Mouse (Mus musculus): ENCODE measurements around the gene Arhgef12. TPM values are rescaled to one million over a fixed set of nuclear protein-coding genes. Genes with fewer than 3 reads are reported as not detected.

Arhgef12 gene
- polyA plus RNA-seq, 1 experiment from 2014 or later, result 22.1 TPM

GRCm38 (mm10) chr9:43115431-43116133 lies 8.5 kb upstream of the Arhgef12 start:
- 11% methylated on average over 12 of the region's 12 CpGs for WGBS

GRCm38 (mm10) chr9:43114833-43115232 lies 7.8 kb upstream of the Arhgef12 start:
- H3K36me3 ChIP-seq (ENCODE audit: control insufficient read depth, insufficient read depth, low read length), result no peaks in the 10 kb centered on the region
- H3K9me3 ChIP-seq (replicated peaks; ENCODE audit: control insufficient read depth, low read length, poor library complexity, severe bottlenecking), result no peaks in the 10 kb centered on the region
- WGBS, result 93% methylated on average over 4 of the region's 4 CpGs
- no peak overlapping the region for H3K27ac ChIP-seq (ENCODE audit: low read length)
- peaks cover 12% of the 10 kb centered on the region for H3K4me1 ChIP-seq (ENCODE audit: control insufficient read depth, insufficient read depth, low read length)
- no peak overlapping the region for H3K4me2 ChIP-seq (ENCODE audit: low read length)
- no peaks in the 10 kb centered on the region for H3K27me3 ChIP-seq (ENCODE audit: control insufficient read depth, insufficient read depth, low read depth, low read length)
- no peak overlapping the region for H3K9ac ChIP-seq (ENCODE audit: low read depth, low read length)
- H3K4me3 ChIP-seq (ENCODE audit: low read depth, low read length), result no peak overlapping the region
- no peak for ATAC-seq

More at GRCm38 (mm10) chr9:43115431-43116133, 8.5 kb upstream of the Arhgef12 start:
- peak overlapping the region; percentile 76 for H3K4me3 ChIP-seq (ENCODE audit: low read depth, low read length)
- H3K27me3 ChIP-seq (ENCODE audit: control insufficient read depth, insufficient read depth, low read depth, low read length), result no peaks in the 10 kb centered on the region
- peak overlapping the region; percentile 74 for H3K4me2 ChIP-seq (ENCODE audit: low read length)
- H3K36me3 ChIP-seq (ENCODE audit: control insufficient read depth, insufficient read depth, low read length), result no peaks in the 10 kb centered on the region
- no peaks in the 10 kb centered on the region for H3K9me3 ChIP-seq (replicated peaks; ENCODE audit: control insufficient read depth, low read length, poor library complexity, severe bottlenecking)
- peak overlapping the region; percentile 69 for H3K27ac ChIP-seq (ENCODE audit: low read length)
- peaks cover 12% of the 10 kb centered on the region for H3K4me1 ChIP-seq (ENCODE audit: control insufficient read depth, insufficient read depth, low read length)
- no peak for ATAC-seq
- peak overlapping the region; percentile 92 for H3K9ac ChIP-seq (ENCODE audit: low read depth, low read length)

- Histone ChIP-seq H3K4me3 (ENCODE audit: low read depth, low read length) (no peak overlapping the region), H3K9me3 (replicated peaks; ENCODE audit: control insufficient read depth, low read length, poor library complexity, severe bottlenecking) (no peaks in the 10 kb centered on the region), H3K27ac (ENCODE audit: low read length) (no peak overlapping the region), H3K4me1 (ENCODE audit: control insufficient read depth, insufficient read depth, low read length) (peaks cover 5% of the 10 kb centered on the region), H3K4me2 (ENCODE audit: low read length) (no peak overlapping the region), H3K9ac (ENCODE audit: low read depth, low read length) (no peak overlapping the region), H3K27me3 (ENCODE audit: control insufficient read depth, insufficient read depth, low read depth, low read length) (no peaks in the 10 kb centered on the region), H3K36me3 (ENCODE audit: control insufficient read depth, insufficient read depth, low read length) (no peaks in the 10 kb centered on the region)
- WGBS, result 83% methylated on average over 8 of the region's 8 CpGs
- ATAC-seq, result no peak
Observed at GRCm38 (mm10) chr9:43110286-43110980, 3.4 kb upstream of the Arhgef12 start.

- Histone ChIP-seq H3K4me1 (ENCODE audit: control insufficient read depth, insufficient read depth, low read length) (peaks cover 8% of the 10 kb centered on the region), H3K9ac (ENCODE audit: low read depth, low read length) (no peak overlapping the region), H3K27ac (ENCODE audit: low read length) (no peak overlapping the region), H3K4me2 (ENCODE audit: low read length) (no peak overlapping the region), H3K9me3 (replicated peaks; ENCODE audit: control insufficient read depth, low read length, poor library complexity, severe bottlenecking) (no peaks in the 10 kb centered on the region), H3K4me3 (ENCODE audit: low read depth, low read length) (no peak overlapping the region), H3K27me3 (ENCODE audit: control insufficient read depth, insufficient read depth, low read depth, low read length) (no peaks in the 10 kb centered on the region), H3K36me3 (ENCODE audit: control insufficient read depth, insufficient read depth, low read length) (no peaks in the 10 kb centered on the region)
- ATAC-seq, result no peak
- WGBS, result 85% methylated on average over 7 of the region's 7 CpGs
Observed at GRCm38 (mm10) chr9:43109125-43109524, 2.1 kb upstream of the Arhgef12 start.

GRCm38 (mm10) chr9:43108721-43109120 lies 1.7 kb upstream of the Arhgef12 start:
- no peak for ATAC-seq
- WGBS, result 82% methylated on average over 3 of the region's 3 CpGs
- H3K27me3 ChIP-seq (ENCODE audit: control insufficient read depth, insufficient read depth, low read depth, low read length), result no peaks in the 10 kb centered on the region
- H3K9ac ChIP-seq (ENCODE audit: low read depth, low read length), result no peak overlapping the region
- no peaks in the 10 kb centered on the region for H3K9me3 ChIP-seq (replicated peaks; ENCODE audit: control insufficient read depth, low read length, poor library complexity, severe bottlenecking)
- no peak overlapping the region for H3K27ac ChIP-seq (ENCODE audit: low read length)
- peaks cover 12% of the 10 kb centered on the region for H3K4me1 ChIP-seq (ENCODE audit: control insufficient read depth, insufficient read depth, low read length)
- no peak overlapping the region for H3K4me3 ChIP-seq (ENCODE audit: low read depth, low read length)
- no peaks in the 10 kb centered on the region for H3K36me3 ChIP-seq (ENCODE audit: control insufficient read depth, insufficient read depth, low read length)
- H3K4me2 ChIP-seq (ENCODE audit: low read length), result no peak overlapping the region

- 79% methylated on average over 1 of the region's 1 CpGs for WGBS
- H3K36me3 ChIP-seq (ENCODE audit: control insufficient read depth, insufficient read depth, low read length), result no peaks in the 10 kb centered on the region
- H3K4me1 ChIP-seq (ENCODE audit: control insufficient read depth, insufficient read depth, low read length), result peaks cover 18% of the 10 kb centered on the region
- no peaks in the 10 kb centered on the region for H3K9me3 ChIP-seq (replicated peaks; ENCODE audit: control insufficient read depth, low read length, poor library complexity, severe bottlenecking)
- no peak overlapping the region for H3K4me2 ChIP-seq (ENCODE audit: low read length)
- no peak overlapping the region for H3K9ac ChIP-seq (ENCODE audit: low read depth, low read length)
- no peak overlapping the region for H3K4me3 ChIP-seq (ENCODE audit: low read depth, low read length)
- H3K27me3 ChIP-seq (ENCODE audit: control insufficient read depth, insufficient read depth, low read depth, low read length), result no peaks in the 10 kb centered on the region
- ATAC-seq, result no peak
- H3K27ac ChIP-seq (ENCODE audit: low read length), result no peak overlapping the region
Observed at GRCm38 (mm10) chr9:43108081-43108480, 1.0 kb upstream of the Arhgef12 start.

GRCm38 (mm10) chr9:43107555-43107954 lies 516 bp upstream of the Arhgef12 start:
- Histone ChIP-seq H3K4me3 (ENCODE audit: low read depth, low read length) (no peak overlapping the region), H3K36me3 (ENCODE audit: control insufficient read depth, insufficient read depth, low read length) (no peaks in the 10 kb centered on the region), H3K27me3 (ENCODE audit: control insufficient read depth, insufficient read depth, low read depth, low read length) (no peaks in the 10 kb centered on the region), H3K27ac (ENCODE audit: low read length) (no peak overlapping the region), H3K4me1 (ENCODE audit: control insufficient read depth, insufficient read depth, low read length) (peaks cover 23% of the 10 kb centered on the region), H3K9ac (ENCODE audit: low read depth, low read length) (no peak overlapping the region), H3K4me2 (ENCODE audit: low read length) (no peak overlapping the region), H3K9me3 (replicated peaks; ENCODE audit: control insufficient read depth, low read length, poor library complexity, severe bottlenecking) (no peaks in the 10 kb centered on the region)
- no peak for ATAC-seq
- 66% methylated on average over 5 of the region's 5 CpGs for WGBS

GRCm38 (mm10) chr9:43106426-43107186 lies 433 bp downstream of the Arhgef12 start:
- Histone ChIP-seq H3K27me3 (ENCODE audit: control insufficient read depth, insufficient read depth, low read depth, low read length) (no peaks in the 10 kb centered on the region), H3K9me3 (replicated peaks; ENCODE audit: control insufficient read depth, low read length, poor library complexity, severe bottlenecking) (no peaks in the 10 kb centered on the region), H3K36me3 (ENCODE audit: control insufficient read depth, insufficient read depth, low read length) (no peaks in the 10 kb centered on the region), H3K4me2 (ENCODE audit: low read length) (peak overlapping the region; percentile 87), H3K9ac (ENCODE audit: low read depth, low read length) (peak overlapping the region; percentile 90; the same call in 1 of the 2 replicates), H3K4me3 (ENCODE audit: low read depth, low read length) (peak overlapping the region; percentile 94), H3K27ac (ENCODE audit: low read length) (peak overlapping the region; percentile 89; the same call in 1 of the 2 replicates), H3K4me1 (ENCODE audit: control insufficient read depth, insufficient read depth, low read length) (peaks cover 31% of the 10 kb centered on the region)
- 18% methylated on average over 22 of the region's 22 CpGs for WGBS
- peak; percentile 22 for ATAC-seq

Measured in midbrain, embryonic 16.5 days (tissue).